Mouse (Mus musculus) adrenal gland, adult 8-10 months (tissue): ENCODE data around the gene Senp5. TPM values are rescaled to one million over a fixed set of nuclear protein-coding genes. Genes with fewer than 3 reads are reported as not detected.
"Not testable (repeated sequence)": the region's sequence is repeated elsewhere in the genome, so short reads cannot be mapped to it uniquely, and the experiment has no call there.

Source experiments
- DNase-seq: peaks from one replicate; pipeline ENCODE4 v3.0.0; 2022
- total RNA-seq, 4 experiments: library from RNA; stranded (reverse); gene quantifications; 2 replicates each; pipeline ENCODE4 v1.2.4; 2022

Gene Senp5
- total RNA-seq, result 10 to 100 TPM; 23.8 to 28.2 (median 25.8) TPM

GRCm38 (mm10) chr16:32002509-32003477, at the start of gene Senp5:
Senp5 (minus strand) TSS chr16:32003287.
- DNase-seq, result peak; percentile 90

GRCm38 (mm10) chr16:32042367-32042766, 39.3 kb upstream of the Senp5 start:
- DNase-seq, result no peak

GRCm38 (mm10) chr16:32019678-32020077, 16.6 kb upstream of the Senp5 start:
- no peak for DNase-seq

- no peak for DNase-seq
Observed at GRCm38 (mm10) chr16:32010330-32010729, 7.2 kb upstream of the Senp5 start.

DNA sequence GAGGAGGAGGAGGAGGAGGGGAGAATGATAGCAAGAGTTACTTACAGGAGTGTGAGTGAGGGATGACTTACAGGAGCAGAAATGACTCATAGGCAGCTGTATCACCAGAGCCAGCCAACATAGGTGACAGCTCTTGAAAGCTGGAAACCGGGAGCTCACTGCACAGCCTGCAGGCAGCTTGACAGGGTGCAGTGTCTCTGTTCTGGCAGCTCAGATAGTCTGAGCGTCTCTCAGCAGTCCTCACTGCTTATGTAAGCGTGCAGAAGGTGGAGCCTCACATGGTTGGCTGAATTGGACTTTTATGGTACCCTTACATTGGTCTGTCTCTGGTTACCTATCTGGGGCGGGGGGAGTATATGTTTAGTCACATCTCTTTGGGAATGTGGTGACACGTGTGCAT, 6.8 kb upstream of the Senp5 start:
- peak; percentile 15 for DNase-seq

DNA sequence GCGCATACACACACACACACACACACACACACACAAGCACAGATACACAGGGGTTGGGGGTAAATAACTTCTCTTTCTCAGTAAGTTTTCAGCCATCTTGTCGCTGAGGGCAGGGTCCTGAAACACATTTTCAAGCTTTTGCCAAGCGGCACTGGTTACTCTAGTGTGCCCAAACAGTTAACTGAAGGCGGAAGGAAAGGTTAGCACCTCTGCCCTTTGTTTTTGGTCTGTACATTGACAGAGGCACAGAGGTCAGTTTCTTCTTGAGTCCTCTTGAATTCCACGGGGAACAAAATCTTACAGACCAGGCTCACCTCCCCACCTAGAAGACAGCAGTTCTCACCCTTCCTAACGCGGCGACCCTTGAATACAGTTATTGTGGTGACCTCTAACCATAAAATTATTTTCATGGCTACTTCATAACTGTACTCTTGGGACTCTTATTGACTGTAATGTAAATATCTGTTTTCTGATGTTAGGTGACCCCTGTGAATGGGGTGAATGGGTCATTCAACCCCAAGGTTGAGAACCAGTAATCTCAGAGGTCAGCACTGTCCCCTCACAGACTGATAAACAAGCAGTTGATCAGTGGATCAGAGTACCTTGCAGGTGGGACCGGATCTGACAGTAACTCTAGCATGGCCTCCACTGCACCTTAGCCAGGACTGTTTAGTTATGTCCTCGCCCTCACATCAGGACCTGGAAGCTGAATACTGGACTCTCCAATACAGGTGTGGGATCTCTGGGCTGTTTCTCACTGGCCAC, 5.6 kb upstream of the Senp5 start:
- no peak for DNase-seq

- no peak for DNase-seq
Observed at GRCm38 (mm10) chr16:32004731-32005130, 1.6 kb upstream of the Senp5 start.

DNA sequence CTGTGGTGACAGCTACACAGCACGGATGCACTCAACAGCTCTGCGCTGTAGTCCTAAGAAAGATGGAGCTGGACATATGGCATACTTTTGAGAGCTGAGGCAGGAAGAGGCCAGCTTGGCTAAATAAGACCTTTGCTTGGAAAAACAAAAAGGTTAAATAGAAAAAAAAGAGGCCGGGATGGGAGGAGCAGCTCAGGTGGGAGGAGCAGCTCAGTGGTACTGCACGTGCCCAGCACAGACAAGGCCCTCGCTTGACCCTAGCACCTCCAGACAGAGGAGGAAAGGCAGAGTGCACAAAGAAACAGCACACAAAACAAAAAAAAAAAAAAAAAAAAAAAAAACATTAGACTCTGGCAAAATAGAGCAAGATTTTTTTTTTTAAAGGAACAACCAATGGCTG, 6.7 kb downstream of the Senp5 start:
- DNase-seq, result no peak

DNA sequence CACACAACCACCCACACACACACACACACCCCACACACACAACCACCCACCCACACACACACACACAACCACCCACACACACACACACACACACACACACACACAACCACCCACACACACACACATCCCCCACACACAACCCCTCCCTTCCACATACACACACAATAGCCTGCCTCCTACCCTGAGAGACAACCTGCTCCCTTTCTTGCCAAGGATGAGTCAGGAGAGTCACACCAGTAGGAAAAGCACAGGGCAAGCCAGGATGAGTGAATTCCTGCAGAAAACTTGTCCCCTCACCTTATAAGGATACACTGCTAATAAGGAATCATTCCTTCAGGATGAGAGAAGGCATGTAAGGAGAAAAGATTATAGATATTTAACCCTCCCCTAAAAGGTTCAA, 9.1 kb downstream of the Senp5 start:
- no peak for DNase-seq

GRCm38 (mm10) chr16:31993195-31993594, 9.9 kb downstream of the Senp5 start:
- no peak for DNase-seq

DNA sequence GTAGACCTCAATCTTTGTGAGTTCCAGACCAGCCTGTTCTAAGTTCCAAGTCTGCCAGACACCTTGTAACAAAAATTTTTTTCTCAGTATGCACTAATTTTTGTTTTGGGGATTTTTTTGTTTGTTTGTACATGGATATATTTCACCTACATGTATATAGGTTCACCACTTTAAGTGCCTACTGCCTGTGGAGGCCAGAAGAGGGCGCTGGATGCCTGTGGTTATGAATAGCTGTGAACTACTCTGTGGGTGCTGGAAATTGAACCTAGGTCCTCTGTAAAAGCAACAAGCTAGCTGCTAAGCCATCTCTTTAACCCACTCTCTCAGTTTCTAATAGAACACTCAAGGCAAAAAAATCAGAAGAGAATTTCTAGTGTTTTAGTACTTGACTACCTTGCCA, 11.0 kb downstream of the Senp5 start:
- no peak for DNase-seq

GRCm38 (mm10) chr16:31980946-31981345, 22.1 kb downstream of the Senp5 start:
- DNase-seq, result no peak

DNA sequence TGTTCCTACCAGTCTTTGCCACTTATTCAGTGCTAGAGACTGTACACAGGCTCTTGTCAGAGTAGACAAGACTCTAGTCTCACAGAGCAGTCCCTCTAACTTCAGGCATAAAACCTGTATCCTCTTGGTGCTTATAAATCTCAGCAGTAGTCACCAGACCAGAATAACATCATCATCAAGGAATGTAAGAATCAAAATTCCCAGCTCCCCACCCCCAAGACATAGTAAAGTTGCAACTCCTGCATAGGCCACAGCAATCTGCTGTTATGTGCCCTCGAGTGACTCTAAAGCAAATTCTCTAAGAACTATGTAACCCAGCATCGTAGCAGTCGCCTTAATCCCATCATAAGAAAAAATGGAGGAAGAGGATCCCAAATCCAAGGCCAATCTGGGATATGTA, 23.6 kb downstream of the Senp5 start:
- no peak for DNase-seq

- no peak for DNase-seq
Observed at GRCm38 (mm10) chr16:31975258-31975657, 27.8 kb downstream of the Senp5 start.

DNA sequence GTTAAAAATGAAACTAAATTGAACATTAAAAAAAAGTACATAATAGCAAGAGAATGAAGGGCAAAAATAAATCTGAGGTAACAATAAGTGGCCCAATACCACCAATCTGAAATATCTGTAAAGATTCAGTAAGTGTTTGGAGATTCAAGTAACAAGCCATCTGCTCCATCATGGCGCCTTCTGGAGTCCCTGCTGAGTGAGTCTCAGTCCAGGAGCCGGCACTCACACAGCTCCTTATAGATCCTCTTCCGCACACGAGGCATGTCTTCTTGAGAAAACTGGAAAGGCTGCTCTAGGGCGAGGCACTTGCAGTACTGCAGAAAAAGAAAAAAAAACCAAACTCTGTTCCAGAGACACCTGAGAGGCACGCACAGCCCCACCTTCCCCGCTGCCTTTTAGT, 39.9 kb downstream of the Senp5 start:
- DNase-seq, result no peak

GRCm38 (mm10) chr16:31948345-31948774, 54.7 kb downstream of the Senp5 start, which contains the start of the genes 0610012G03Rik and Ncbp2:
0610012G03Rik (minus strand) TSS chr16:31948494.
Ncbp2 (plus strand) TSS chr16:31948513.
- DNase-seq, result peak; percentile 91

DNA sequence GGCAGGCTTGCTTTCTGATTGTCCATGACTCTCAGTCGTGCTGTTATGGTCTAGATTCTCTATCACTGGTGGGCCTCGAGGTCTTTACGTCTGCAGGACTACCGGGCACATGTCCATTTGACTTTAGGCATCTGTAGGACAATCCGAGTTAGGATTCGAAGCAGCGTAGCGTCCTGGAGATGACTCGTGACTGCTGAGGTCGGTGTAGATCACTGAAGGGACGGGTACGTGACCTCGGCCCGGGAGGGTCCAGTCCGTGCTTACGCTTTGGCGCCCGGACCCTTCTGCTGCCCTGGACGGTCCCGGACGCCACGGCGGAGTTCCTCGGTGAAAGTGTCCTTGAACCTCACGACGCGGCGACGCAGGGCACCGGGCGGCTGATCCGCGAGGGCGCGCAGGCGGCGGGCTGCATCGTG, 55.2 kb downstream of the Senp5 start:
- no peak for DNase-seq

DNA sequence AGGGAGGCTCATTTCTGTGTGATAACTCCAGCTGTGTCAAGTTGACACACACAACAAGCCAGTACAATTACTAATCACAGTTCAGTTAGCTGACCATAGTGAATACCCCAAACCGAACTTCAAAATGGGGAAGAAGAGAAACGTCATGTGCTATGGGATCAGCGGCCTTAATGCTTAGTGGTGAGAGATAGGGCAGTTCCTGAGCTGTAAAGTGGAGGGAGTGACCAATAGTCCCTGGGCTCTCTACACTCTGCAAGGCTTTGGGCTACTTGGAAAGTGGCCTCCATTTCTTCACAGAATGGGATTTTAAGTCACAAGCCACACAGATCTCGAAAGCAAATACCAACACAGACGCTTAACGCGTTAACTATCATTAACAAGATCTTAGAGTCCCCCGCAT, 55.8 kb downstream of the Senp5 start:
- DNase-seq, result no peak

GRCm38 (mm10) chr16:31945986-31946385, 57.1 kb downstream of the Senp5 start:
- DNase-seq, result not testable (repeated sequence)

DNA sequence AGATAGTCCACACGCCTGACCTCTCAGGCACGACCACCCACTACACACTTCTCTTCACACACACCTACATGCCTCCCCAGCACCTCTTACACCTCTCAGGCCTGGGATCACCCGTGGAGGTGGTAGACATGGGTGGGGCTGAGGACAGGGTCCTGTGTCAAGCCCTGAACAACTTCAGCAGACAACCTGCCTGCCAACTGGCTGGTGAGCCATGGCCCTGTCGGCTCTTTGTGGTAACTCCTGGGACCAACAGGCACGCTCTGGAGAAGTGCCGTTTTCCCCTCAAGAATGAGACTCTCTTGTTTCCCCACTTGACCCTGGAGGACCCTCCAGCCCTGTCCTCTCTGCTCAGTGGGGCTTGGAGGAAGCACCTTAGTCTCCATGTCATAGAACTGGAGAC, 57.7 kb downstream of the Senp5 start:
- DNase-seq, result no peak

- DNase-seq, result no peak
Observed at GRCm38 (mm10) chr16:31944698-31945255, 58.3 kb downstream of the Senp5 start.

DNA sequence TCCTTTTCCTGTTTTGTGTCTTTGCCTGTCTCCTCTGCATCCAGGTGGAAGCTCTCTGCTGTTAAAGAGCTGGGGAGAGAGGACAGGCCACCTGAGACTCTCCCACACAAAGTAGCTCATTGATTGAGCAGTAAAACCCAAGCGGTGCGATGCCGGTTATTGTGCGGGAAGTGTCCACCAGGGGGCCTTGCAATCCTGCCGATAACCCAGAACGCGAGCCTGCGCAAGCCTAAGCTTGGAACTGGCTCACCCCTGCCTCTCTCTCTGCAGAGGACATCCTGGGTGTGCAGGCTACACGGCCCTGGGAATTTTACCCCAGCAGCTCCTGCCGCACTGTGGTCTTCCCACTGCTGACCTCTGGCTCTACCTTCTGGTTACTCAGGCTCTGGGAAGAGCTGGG, 59.1 kb downstream of the Senp5 start:
- DNase-seq, result peak; percentile 36

- no peak for DNase-seq
Observed at GRCm38 (mm10) chr16:31940586-31940985, 62.5 kb downstream of the Senp5 start.
